Mouse (Mus musculus): ENCODE results near the gene Rab8a. TPM values are rescaled to one million over a fixed set of nuclear protein-coding genes. Genes with fewer than 3 reads are reported as not detected.

Rab8a gene
- polyA plus RNA-seq, 1 experiment, result 67.4 TPM

DNA sequence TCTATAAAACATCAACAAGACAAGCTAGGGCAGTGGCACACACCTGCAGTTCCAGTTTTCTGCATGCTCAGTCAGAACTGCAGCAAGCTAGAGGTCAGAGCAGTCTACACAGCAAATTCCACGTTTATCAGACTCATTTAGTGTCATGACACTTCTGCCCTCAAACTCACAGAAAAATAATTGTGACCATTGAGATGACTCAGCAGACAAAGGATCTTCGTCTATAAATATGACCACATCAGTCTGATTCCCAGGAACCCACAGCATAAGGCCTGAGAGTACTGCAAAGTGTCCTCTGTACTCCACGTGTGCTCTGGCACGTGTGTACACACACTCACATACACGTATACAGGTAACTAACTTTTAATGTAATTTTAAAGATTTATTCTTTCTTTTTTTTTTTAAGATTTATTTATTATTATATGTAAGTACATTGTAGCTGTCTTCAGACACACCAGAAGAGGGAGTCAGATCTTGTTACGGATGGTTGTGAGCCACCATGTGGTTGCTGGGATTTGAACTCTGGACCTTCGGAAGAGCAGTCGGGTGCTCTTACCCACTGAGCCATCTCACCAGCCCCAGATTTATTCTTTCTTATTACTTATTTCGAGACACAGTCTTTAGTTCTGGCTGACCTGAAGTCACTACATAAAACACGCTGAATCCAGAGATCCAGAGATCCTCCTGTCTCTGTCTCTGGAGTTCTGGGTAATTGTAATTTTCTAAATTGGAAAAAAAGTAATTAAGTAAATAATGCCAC is 58.0 kb downstream of the Rab8a start:
- no peak for DNase-seq
- TF ChIP-seq POLR2A (IDR thresholded peaks at IDR 0.05; ENCODE audit: borderline replicate concordance, extremely low read depth, low read depth, low read length) (no peak), CTCF (IDR thresholded peaks at IDR 0.05; ENCODE audit: insufficient read depth, low read length) (no peak)
- Histone ChIP-seq H3K4me3 (replicated peaks; ENCODE audit: extremely low read depth, low read depth, low read length) (no peak overlapping the region), H3K4me1 (ENCODE audit: control insufficient read depth, insufficient read depth, low read length) (peaks cover 6% of the 10 kb centered on the region)
- 70% methylated on average over 10 of the region's 10 CpGs for WGBS

DNA sequence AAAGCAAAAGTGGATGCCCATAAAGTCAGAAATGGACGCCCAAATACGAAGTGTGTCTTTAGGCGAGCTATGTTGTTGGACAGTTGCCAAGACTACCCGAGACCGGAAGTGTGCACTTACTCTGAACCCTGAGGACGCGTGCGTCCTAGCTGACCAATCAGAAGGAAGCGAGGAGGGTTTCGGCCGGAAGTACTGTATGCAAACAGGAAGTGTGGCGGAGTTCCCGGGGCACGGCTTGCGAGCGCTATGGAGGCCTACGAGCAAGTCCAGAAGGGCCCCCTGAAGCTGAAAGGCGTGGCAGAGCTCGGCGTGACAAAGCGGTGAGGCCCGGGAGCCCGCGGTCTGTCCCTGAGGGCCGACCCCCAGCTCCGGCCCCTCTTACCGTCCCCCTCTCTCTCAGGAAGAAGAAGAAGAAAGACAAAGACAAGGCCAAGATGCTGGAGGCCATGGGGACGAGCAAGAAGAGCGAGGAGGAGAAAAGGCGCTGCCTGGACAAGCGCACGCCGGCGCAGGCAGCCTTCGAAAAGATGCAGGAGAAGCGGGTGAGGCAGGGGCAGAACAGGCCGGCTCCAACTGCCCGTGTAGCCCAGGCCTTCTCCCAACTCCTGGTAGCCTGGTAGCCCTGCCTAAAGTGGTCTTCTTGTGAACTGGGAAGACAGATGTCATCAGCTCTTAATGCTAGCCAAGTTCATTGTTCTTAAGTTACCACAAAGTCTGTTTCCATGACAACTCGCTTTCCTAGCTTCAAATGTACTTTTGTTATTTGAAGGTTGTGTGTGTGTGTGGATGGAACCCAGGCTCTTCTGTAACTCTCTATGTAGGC is 58.8 kb downstream of the Rab8a start, which contains the start of gene Fam32a:
Gene Fam32a, plus strand, starts transcription at position 190 of the 823 bp plus-strand sequence.
- H3K4me3 ChIP-seq (replicated peaks; ENCODE audit: extremely low read depth, low read depth, low read length), result peak within 1 kb of the TSS; percentile 77
- peaks cover 6% of the 10 kb centered on the region for H3K4me1 ChIP-seq (ENCODE audit: control insufficient read depth, insufficient read depth, low read length)
- peak; percentile 73; the same call in 1 of the 2 replicates for TF ChIP-seq POLR2A (IDR thresholded peaks at IDR 0.05; ENCODE audit: borderline replicate concordance, extremely low read depth, low read depth, low read length)
- no peak for TF ChIP-seq CTCF (IDR thresholded peaks at IDR 0.05; ENCODE audit: insufficient read depth, low read length)
- peak; percentile 76 for DNase-seq
- WGBS, result 8% methylated on average over 39 of the region's 39 CpGs

DNA sequence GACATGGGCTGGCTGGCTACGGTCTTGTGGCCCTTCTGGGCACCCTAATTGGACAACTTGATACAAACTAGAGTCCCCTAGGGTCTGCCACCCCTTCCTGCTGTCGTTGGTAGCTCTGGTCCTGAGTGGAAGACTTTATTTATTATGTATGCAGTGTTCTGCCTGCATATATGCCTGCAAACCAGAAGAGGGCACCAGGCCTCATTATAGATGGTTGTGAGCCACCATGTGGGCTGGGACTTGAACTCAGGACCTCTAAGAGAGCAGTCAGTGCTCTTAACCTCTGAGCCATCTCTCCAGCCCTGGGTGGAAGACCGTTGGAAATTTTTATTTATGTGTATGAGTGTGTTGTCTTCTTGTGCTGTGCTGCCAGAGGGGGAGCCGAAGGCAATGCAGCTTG is 59.8 kb downstream of the Rab8a start:
- H3K4me3 ChIP-seq (replicated peaks; ENCODE audit: extremely low read depth, low read depth, low read length), result no peak overlapping the region

DNA sequence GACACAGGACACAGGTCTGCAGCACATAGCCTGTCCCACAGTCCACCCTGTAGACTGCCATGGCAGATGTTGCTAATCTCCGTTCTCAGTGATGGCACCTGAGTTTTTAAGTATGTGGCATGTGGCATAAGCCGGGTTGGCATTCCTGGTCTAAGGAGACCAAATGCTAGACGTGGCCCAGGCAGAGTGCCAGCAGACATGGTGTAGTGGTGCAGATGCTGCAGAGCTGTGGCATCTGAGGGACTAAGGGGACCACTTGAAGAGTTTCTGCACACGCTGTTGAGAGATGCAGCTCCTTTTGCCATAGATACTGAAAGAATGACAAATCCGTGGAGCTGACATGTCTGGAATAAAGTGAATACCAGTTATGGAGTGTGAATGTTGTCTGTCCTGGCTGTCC is 61.7 kb downstream of the Rab8a start:
- H3K4me1 ChIP-seq (ENCODE audit: control insufficient read depth, insufficient read depth, low read length), result peaks cover 6% of the 10 kb centered on the region
- 89% methylated on average over 5 of the region's 5 CpGs for WGBS
- H3K4me3 ChIP-seq (replicated peaks; ENCODE audit: extremely low read depth, low read depth, low read length), result no peak overlapping the region
- TF ChIP-seq POLR2A (IDR thresholded peaks at IDR 0.05; ENCODE audit: borderline replicate concordance, extremely low read depth, low read depth, low read length), result no peak
- no peak for TF ChIP-seq CTCF (IDR thresholded peaks at IDR 0.05; ENCODE audit: insufficient read depth, low read length)
- DNase-seq, result no peak

More for the DNA sequence above, 59.8 kb downstream of the Rab8a start:
- TF ChIP-seq CTCF (IDR thresholded peaks at IDR 0.05; ENCODE audit: insufficient read depth, low read length), result no peak
- no peak for TF ChIP-seq POLR2A (IDR thresholded peaks at IDR 0.05; ENCODE audit: borderline replicate concordance, extremely low read depth, low read depth, low read length)
- 71% methylated on average over 4 of the region's 4 CpGs for WGBS
- peaks cover 6% of the 10 kb centered on the region for H3K4me1 ChIP-seq (ENCODE audit: control insufficient read depth, insufficient read depth, low read length)
- no peak for DNase-seq

Other genes starting within 250 kb of the Rab8a start
- gene Zfp961, start 210.2 kb upstream of the Rab8a start, polyA plus RNA-seq (2012; rRNA removed), result 3.0 and 5.2 TPM in 2 replicates
- gene Cyp4f18, start 151.6 kb upstream of the Rab8a start, polyA plus RNA-seq (2012; rRNA removed), result 18.2 and 26.4 TPM in 2 replicates
- not detected in 2 replicates for gene Olfr372, start 120.0 kb upstream of the Rab8a start, polyA plus RNA-seq (2012; rRNA removed)
- gene Olfr373, start 78.0 kb upstream of the Rab8a start, polyA plus RNA-seq (2012; rRNA removed), result not detected in 2 replicates
- not detected in 2 replicates for gene Olfr374, start 54.2 kb upstream of the Rab8a start, polyA plus RNA-seq (2012; rRNA removed)
- 139 and 170 TPM in 2 replicates for gene Tpm4, start 26.2 kb upstream of the Rab8a start, polyA plus RNA-seq (2012; rRNA removed)
- 1.6 and 1.8 TPM in 2 replicates for gene Hsh2d, start 28.4 kb downstream of the Rab8a start, polyA plus RNA-seq (2012; rRNA removed)
- 0.25 TPM in 1 of 2 replicates, not detected in the other for gene Cib3, start 51.6 kb downstream of the Rab8a start, polyA plus RNA-seq (2012; rRNA removed)
- gene Gm11034, start 52.4 kb downstream of the Rab8a start, polyA plus RNA-seq (2012; rRNA removed), result not detected in 2 replicates
- 35.9 and 50.0 TPM in 2 replicates for gene Fam32a, start 58.5 kb downstream of the Rab8a start, polyA plus RNA-seq (2012; rRNA removed)
- gene Ap1m1, start 78.8 kb downstream of the Rab8a start, polyA plus RNA-seq (2012; rRNA removed), result 67.5 and 78.6 TPM in 2 replicates
- 0.53 and 1.8 TPM in 2 replicates for gene Gm10282, start 144.1 kb downstream of the Rab8a start, polyA plus RNA-seq (2012; rRNA removed)
- gene Klf2, start 157.8 kb downstream of the Rab8a start, polyA plus RNA-seq (2012; rRNA removed), result 144 and 340 TPM in 2 replicates